Mouse (Mus musculus) heart, embryonic 11.5 days (tissue): Measurements from ENCODE around the gene Pigm. TPM values are rescaled to one million over a fixed set of nuclear protein-coding genes. Genes with fewer than 3 reads are reported as not detected.

Source experiments
- ATAC-seq: fragments of 200-750 bp; cut with Nextera tagmentation; replicated peaks from 2 replicates; pipeline ENCODE4 v1.8.0; 2017; ENCODE audit warnings: moderate library complexity; ENCODE audit not compliant: insufficient number of reproducible peaks, low FRiP score, low TSS enrichment
- H3K27ac ChIP-seq: fragments of 300-500 bp; sonication (generic); 2 replicates; pipeline ENCODE4 v1.5.1; 2014; ENCODE audit warnings: mild to moderate bottlenecking, low read depth, low read length
- H3K27me3 ChIP-seq: fragments of 300-500 bp; sonication (generic); 2 replicates; pipeline ENCODE4 v1.6.1; 2014; ENCODE audit warnings: mild to moderate bottlenecking, low read length, mixed read lengths; ENCODE audit not compliant: control insufficient read depth, insufficient read depth
- H3K36me3 ChIP-seq: fragments of 300-500 bp; sonication (generic); 2 replicates; pipeline ENCODE4 v1.6.1; 2014; ENCODE audit warnings: mild to moderate bottlenecking, low read length, moderate library complexity, mixed read lengths; ENCODE audit not compliant: control insufficient read depth, insufficient read depth
- H3K4me1 ChIP-seq: fragments of 300-500 bp; sonication (generic); 2 replicates; pipeline ENCODE4 v1.6.1; 2014; ENCODE audit warnings: low read length; ENCODE audit not compliant: control insufficient read depth, insufficient read depth
- H3K4me2 ChIP-seq: fragments of 300-500 bp; sonication (generic); 2 replicates; pipeline ENCODE4 v1.6.1; 2014; ENCODE audit warnings: mild to moderate bottlenecking, moderate library complexity
- H3K4me3 ChIP-seq: fragments of 300-500 bp; sonication (generic); 2 replicates; pipeline ENCODE4 v1.5.1; 2014; ENCODE audit warnings: low read depth, low read length
- H3K9ac ChIP-seq: fragments of 300-500 bp; sonication (generic); 2 replicates; pipeline ENCODE4 v1.6.1; 2014; ENCODE audit warnings: mild to moderate bottlenecking, low read depth, low read length, moderate library complexity
- H3K9me3 ChIP-seq: fragments of 300-500 bp; sonication (generic); replicated peaks from 2 replicates; pipeline ENCODE4 v1.6.1; 2016; ENCODE audit warnings: low read length; ENCODE audit not compliant: control insufficient read depth
- WGBS: fragments of 180-500 bp; shearing (Covaris S2); extraction: QIAGEN DNeasy Blood & Tissue Kit; methylation state at CpG from one replicate; pipeline ENCODE4 v1.1.7; 2014; ENCODE audit not compliant: insufficient replicate concordance; 5-methylcytosine and 5-hydroxymethylcytosine counted together
- polyA plus RNA-seq: library from polyadenylated mRNA; unstranded; fragments of >200 nt; fragmentation: Nextera tagmentation; extraction: Ambion mirVana; gene quantifications from 2 replicates; pipeline ENCODE4 v1.2.1, GENCODE M21; 2014

Pigm gene
- polyA plus RNA-seq, 1 experiment from 2014 or later: 9.8 TPM

GRCm38 (mm10) chr1:172410806-172411205 lies 34.5 kb downstream of the Pigm start:
- no peak overlapping the region for H3K9ac ChIP-seq
- no peaks in the 10 kb centered on the region for H3K9me3 ChIP-seq
- peaks cover 4% of the 10 kb centered on the region; the same call in 1 of the 2 replicates for H3K27me3 ChIP-seq
- H3K36me3 ChIP-seq: no peaks in the 10 kb centered on the region
- H3K4me3 ChIP-seq: no peak overlapping the region
- ATAC-seq: no peak
- no peaks in the 10 kb centered on the region for H3K4me1 ChIP-seq
- no peak overlapping the region for H3K4me2 ChIP-seq
- H3K27ac ChIP-seq: no peak overlapping the region
- 4% methylated on average over 4 of the region's 4 CpGs for WGBS

- no peak overlapping the region for H3K4me3 ChIP-seq
- no peaks in the 10 kb centered on the region for H3K36me3 ChIP-seq
- no peaks in the 10 kb centered on the region for H3K27me3 ChIP-seq
- no peaks in the 10 kb centered on the region for H3K9me3 ChIP-seq
- WGBS: 0% methylated on average over 5 of the region's 5 CpGs
- peak; percentile 60; the same call in 1 of the 2 replicates for ATAC-seq
- H3K9ac ChIP-seq: no peak overlapping the region
- H3K27ac ChIP-seq: no peak overlapping the region
- no peaks in the 10 kb centered on the region for H3K4me1 ChIP-seq
- H3K4me2 ChIP-seq: no peak overlapping the region
Observed at GRCm38 (mm10) chr1:172412204-172412603, 35.9 kb downstream of the Pigm start.

- Histone ChIP-seq H3K4me2 (no peak overlapping the region), H3K4me3 (no peak overlapping the region), H3K27me3 (no peaks in the 10 kb centered on the region), H3K27ac (no peak overlapping the region), H3K36me3 (no peaks in the 10 kb centered on the region), H3K4me1 (no peaks in the 10 kb centered on the region), H3K9ac (no peak overlapping the region), H3K9me3 (no peaks in the 10 kb centered on the region)
- ATAC-seq: no peak
- WGBS: 74% methylated on average over 4 of the region's 4 CpGs
Observed at GRCm38 (mm10) chr1:172413491-172414230, 37.3 kb downstream of the Pigm start.

- no peaks in the 10 kb centered on the region for H3K36me3 ChIP-seq
- no peaks in the 10 kb centered on the region for H3K9me3 ChIP-seq
- no peak overlapping the region for H3K4me2 ChIP-seq
- no peak overlapping the region for H3K27ac ChIP-seq
- WGBS: 78% methylated on average over 6 of the region's 6 CpGs
- no peaks in the 10 kb centered on the region for H3K27me3 ChIP-seq
- H3K4me3 ChIP-seq: no peak overlapping the region
- no peak overlapping the region for H3K9ac ChIP-seq
- no peaks in the 10 kb centered on the region for H3K4me1 ChIP-seq
- no peak for ATAC-seq
Observed at GRCm38 (mm10) chr1:172414231-172414585, 37.9 kb downstream of the Pigm start.

GRCm38 (mm10) chr1:172415061-172415460 lies 38.7 kb downstream of the Pigm start:
- no peak overlapping the region for H3K4me3 ChIP-seq
- ATAC-seq: no peak
- H3K4me2 ChIP-seq: no peak overlapping the region
- no peaks in the 10 kb centered on the region for H3K4me1 ChIP-seq
- no peak overlapping the region for H3K9ac ChIP-seq
- WGBS: 78% methylated on average over 7 of the region's 7 CpGs
- no peaks in the 10 kb centered on the region for H3K36me3 ChIP-seq
- H3K9me3 ChIP-seq: no peaks in the 10 kb centered on the region
- no peaks in the 10 kb centered on the region for H3K27me3 ChIP-seq
- H3K27ac ChIP-seq: no peak overlapping the region

GRCm38 (mm10) chr1:172418173-172418572 lies 41.8 kb downstream of the Pigm start:
- Histone ChIP-seq H3K9me3 (no peaks in the 10 kb centered on the region), H3K36me3 (no peaks in the 10 kb centered on the region), H3K4me1 (no peaks in the 10 kb centered on the region), H3K4me3 (no peak overlapping the region), H3K27me3 (no peaks in the 10 kb centered on the region), H3K9ac (no peak overlapping the region), H3K27ac (no peak overlapping the region), H3K4me2 (no peak overlapping the region)
- 14% methylated on average over 6 of the region's 6 CpGs for WGBS
- ATAC-seq: no peak

GRCm38 (mm10) chr1:172418642-172419041 lies 42.3 kb downstream of the Pigm start:
- no peaks in the 10 kb centered on the region for H3K9me3 ChIP-seq
- WGBS: 80% methylated on average over 3 of the region's 3 CpGs
- no peak overlapping the region for H3K9ac ChIP-seq
- no peak overlapping the region for H3K4me2 ChIP-seq
- no peak overlapping the region for H3K27ac ChIP-seq
- ATAC-seq: no peak
- H3K36me3 ChIP-seq: no peaks in the 10 kb centered on the region
- no peaks in the 10 kb centered on the region for H3K27me3 ChIP-seq
- no peaks in the 10 kb centered on the region for H3K4me1 ChIP-seq
- no peak overlapping the region for H3K4me3 ChIP-seq

GRCm38 (mm10) chr1:172420181-172420580 lies 43.8 kb downstream of the Pigm start:
- Histone ChIP-seq H3K9ac (no peak overlapping the region), H3K4me1 (no peaks in the 10 kb centered on the region), H3K36me3 (no peaks in the 10 kb centered on the region), H3K27ac (no peak overlapping the region), H3K27me3 (no peaks in the 10 kb centered on the region), H3K9me3 (no peaks in the 10 kb centered on the region), H3K4me3 (no peak overlapping the region), H3K4me2 (no peak overlapping the region)
- WGBS: 80% methylated on average over 6 of the region's 6 CpGs
- no peak for ATAC-seq

- Histone ChIP-seq H3K9ac (no peak overlapping the region), H3K9me3 (no peaks in the 10 kb centered on the region), H3K4me3 (no peak overlapping the region), H3K4me2 (no peak overlapping the region), H3K36me3 (no peaks in the 10 kb centered on the region), H3K27ac (no peak overlapping the region), H3K4me1 (no peaks in the 10 kb centered on the region), H3K27me3 (no peaks in the 10 kb centered on the region)
- no peak; the same call in 1 of the 2 replicates for ATAC-seq
- 33% methylated on average over 1 of the region's 1 CpGs for WGBS
Observed at GRCm38 (mm10) chr1:172423393-172423792, 47.0 kb downstream of the Pigm start.
